Mouse (Mus musculus) liver, embryonic 11.5 days (tissue): Measurements from ENCODE around the gene Alg13. TPM values are rescaled to one million over a fixed set of nuclear protein-coding genes. Genes with fewer than 3 reads are reported as not detected.
A peak's percentile ranks its signal among the peaks of the same experiment; 100 is the strongest.

ENCODE experiments used
- ATAC-seq: fragments of 200-750 bp; cut with Nextera tagmentation; replicated peaks from 2 replicates; pipeline ENCODE4 v1.8.0; 2017; ENCODE audit warnings: moderate number of reproducible peaks, mild to moderate bottlenecking, moderate TSS enrichment, moderate library complexity; ENCODE audit not compliant: low FRiP score
- DNase-seq: peaks from one replicate; pipeline ENCODE4 v3.0.0-alpha.2; 2017; ENCODE audit warnings: low spot score
- H3K27ac ChIP-seq: fragments of 300-500 bp; sonication (generic); 2 replicates; pipeline ENCODE4 v1.5.1; 2014; ENCODE audit warnings: mild to moderate bottlenecking, low read depth, low read length, control low read depth
- H3K27me3 ChIP-seq: fragments of 300-500 bp; sonication (generic); replicated peaks from 2 replicates; pipeline ENCODE4 v1.6.1; 2014; ENCODE audit warnings: low read length, mixed read lengths; ENCODE audit not compliant: control insufficient read depth, insufficient read depth
- H3K36me3 ChIP-seq: fragments of 300-500 bp; sonication (generic); 2 replicates; pipeline ENCODE4 v1.6.1; 2014; ENCODE audit warnings: mild to moderate bottlenecking, low read length, moderate library complexity, mixed read lengths; ENCODE audit not compliant: control insufficient read depth, insufficient read depth
- H3K4me1 ChIP-seq: fragments of 300-500 bp; sonication (generic); replicated peaks from 2 replicates; pipeline ENCODE4 v1.6.1; 2014; ENCODE audit warnings: low read length, mixed read lengths; ENCODE audit not compliant: control insufficient read depth, insufficient read depth
- H3K4me2 ChIP-seq: fragments of 300-500 bp; sonication (generic); 2 replicates; pipeline ENCODE4 v1.6.1; 2014; ENCODE audit warnings: mild to moderate bottlenecking, control low read depth, moderate library complexity
- H3K4me3 ChIP-seq: fragments of 300-500 bp; sonication (generic); 2 replicates; pipeline ENCODE4 v1.5.1; 2014; ENCODE audit warnings: low read depth, low read length, control low read depth
- H3K9ac ChIP-seq: fragments of 300-500 bp; sonication (generic); 2 replicates; pipeline ENCODE4 v1.6.1; 2014; ENCODE audit warnings: low read depth, low read length, control low read depth
- H3K9me3 ChIP-seq: fragments of 300-500 bp; sonication (generic); 2 replicates; pipeline ENCODE4 v1.6.1; 2016; ENCODE audit warnings: low read length, inconsistent platforms, mixed read lengths; ENCODE audit not compliant: control insufficient read depth
- WGBS: fragments of 180-500 bp; shearing (Covaris S2); extraction: QIAGEN DNeasy Blood & Tissue Kit; methylation state at CpG from one replicate; pipeline ENCODE4 v1.1.7; 2014; 5-methylcytosine and 5-hydroxymethylcytosine counted together
- polyA plus RNA-seq: library from polyadenylated mRNA; unstranded; fragments of >200 nt; fragmentation: Nextera tagmentation; extraction: Ambion mirVana; gene quantifications from 2 replicates; pipeline ENCODE4 v1.2.1, GENCODE M21; 2014

The Alg13 gene
- polyA plus RNA-seq, result 21.8 and 24.0 TPM in 2 replicates

- Histone ChIP-seq H3K36me3 (no peaks in the 10 kb centered on the region), H3K4me2 (peak within 1 kb of the TSS; percentile 64), H3K4me1 (no peaks in the 10 kb centered on the region; the same call in none of the 2 replicates), H3K9ac (peak within 1 kb of the TSS; percentile 79), H3K9me3 (no peaks in the 10 kb centered on the region), H3K27ac (peak within 1 kb of the TSS; percentile 52), H3K4me3 (peak within 1 kb of the TSS; percentile 69), H3K27me3 (no peaks in the 10 kb centered on the region; the same call in 1 of the 2 replicates)
- 11% methylated on average over 45 of the region's 47 CpGs for WGBS
- ATAC-seq (peak; percentile 84), DNase-seq (peak; percentile 69)
Observed at GRCm38 (mm10) chrX:144317548-144318163, at the start of gene Alg13. Gene Alg13 (plus strand): TSS chrX:144317804.

DNA sequence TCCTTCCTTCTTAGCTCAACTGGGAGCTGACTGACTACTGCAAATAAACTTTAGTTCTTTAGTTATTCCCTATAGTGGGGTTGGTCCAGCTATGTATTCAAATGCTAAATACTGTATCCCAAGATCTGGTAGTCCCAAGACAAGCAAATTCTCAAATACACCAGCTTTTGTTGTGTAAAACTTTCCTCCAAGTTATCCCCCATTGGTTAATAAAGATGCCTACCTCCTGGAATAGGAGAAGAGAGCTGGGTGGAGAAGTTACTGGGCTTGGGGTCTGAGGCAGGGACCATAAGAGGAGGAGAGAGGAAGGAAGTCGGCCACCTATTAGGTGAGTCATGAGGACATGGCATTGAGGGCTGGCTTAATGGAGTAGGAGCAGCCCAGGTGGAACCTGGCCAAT, 49.0 kb upstream of the Alg13 start:
- Histone ChIP-seq H3K9ac (no peak overlapping the region), H3K4me1 (no peaks in the 10 kb centered on the region), H3K36me3 (no peaks in the 10 kb centered on the region), H3K4me3 (no peak overlapping the region), H3K27ac (no peak overlapping the region), H3K27me3 (no peaks in the 10 kb centered on the region), H3K9me3 (no peaks in the 10 kb centered on the region), H3K4me2 (no peak overlapping the region)
- ATAC-seq (no peak), DNase-seq (no peak)
- WGBS, result 76% methylated on average over 1 of the region's 1 CpGs

GRCm38 (mm10) chrX:144301476-144301875, 16.1 kb upstream of the Alg13 start:
- H3K9me3 ChIP-seq, result no peaks in the 10 kb centered on the region
- H3K9ac ChIP-seq, result no peak overlapping the region
- no peak for ATAC-seq
- H3K27me3 ChIP-seq, result no peaks in the 10 kb centered on the region
- no peak for DNase-seq
- no peak overlapping the region for H3K27ac ChIP-seq
- H3K36me3 ChIP-seq, result no peaks in the 10 kb centered on the region
- no peak overlapping the region for H3K4me2 ChIP-seq
- H3K4me3 ChIP-seq, result no peak overlapping the region
- 73% methylated on average over 2 of the region's 2 CpGs for WGBS
- H3K4me1 ChIP-seq, result no peaks in the 10 kb centered on the region

- Histone ChIP-seq H3K4me3 (no peak overlapping the region), H3K4me2 (no peak overlapping the region), H3K36me3 (no peaks in the 10 kb centered on the region), H3K27me3 (no peaks in the 10 kb centered on the region), H3K4me1 (no peaks in the 10 kb centered on the region), H3K9me3 (no peaks in the 10 kb centered on the region), H3K9ac (no peak overlapping the region), H3K27ac (no peak overlapping the region)
- WGBS, result 86% methylated on average over 2 of the region's 2 CpGs
- DNase-seq (no peak), ATAC-seq (no peak)
Observed at GRCm38 (mm10) chrX:144305659-144306058, 11.9 kb upstream of the Alg13 start.

DNA sequence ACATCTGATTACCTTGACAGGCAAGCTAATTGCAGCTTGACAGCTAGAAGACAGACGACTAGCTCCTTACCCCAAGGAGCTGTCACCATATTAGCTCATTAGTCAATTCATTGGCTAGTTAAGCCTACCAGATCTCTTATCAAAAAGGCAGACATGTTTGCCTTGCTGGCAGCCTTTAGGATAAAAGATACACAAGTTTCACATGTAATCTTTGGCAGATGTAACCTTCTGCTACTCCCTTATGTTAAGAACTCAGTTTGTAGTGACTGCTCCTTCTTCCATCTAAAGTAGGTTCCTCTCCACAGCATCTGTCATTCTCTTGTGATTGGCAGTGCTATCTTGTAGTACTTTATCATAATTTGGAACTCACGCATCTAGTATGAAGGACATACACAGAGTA, 3.6 kb upstream of the Alg13 start:
- Histone ChIP-seq H3K27ac (no peak overlapping the region), H3K9me3 (no peaks in the 10 kb centered on the region), H3K9ac (no peak overlapping the region), H3K36me3 (no peaks in the 10 kb centered on the region), H3K27me3 (no peaks in the 10 kb centered on the region; the same call in 1 of the 2 replicates), H3K4me2 (no peak overlapping the region), H3K4me1 (no peaks in the 10 kb centered on the region; the same call in none of the 2 replicates), H3K4me3 (no peak overlapping the region)
- ATAC-seq (no peak), DNase-seq (no peak)
- WGBS, result 49% methylated on average over 2 of the region's 2 CpGs

DNA sequence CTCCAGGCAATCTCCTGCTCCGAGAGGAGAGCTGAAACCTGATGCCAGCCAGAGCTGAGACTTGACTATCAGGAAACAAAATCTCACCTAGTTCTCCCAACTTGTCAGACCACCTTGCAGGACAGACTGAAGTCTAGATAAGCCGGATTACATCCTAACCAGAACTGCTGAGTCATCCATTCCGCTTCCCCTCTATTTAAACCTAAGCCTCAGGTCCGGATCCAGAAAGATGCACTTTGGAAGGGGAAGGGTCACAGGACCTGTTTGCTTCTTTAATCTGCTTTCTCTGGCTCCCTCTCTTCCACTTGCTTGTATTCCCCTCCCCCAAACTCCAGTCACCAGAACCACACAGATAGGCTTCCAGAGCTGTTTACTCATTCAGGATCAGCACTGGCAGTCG, 2.6 kb upstream of the Alg13 start:
- ATAC-seq (no peak), DNase-seq (no peak)
- H3K4me1 ChIP-seq, result no peaks in the 10 kb centered on the region; the same call in none of the 2 replicates
- WGBS, result 16% methylated on average over 5 of the region's 5 CpGs
- no peak overlapping the region for H3K9ac ChIP-seq
- H3K27ac ChIP-seq, result no peak overlapping the region
- no peaks in the 10 kb centered on the region for H3K36me3 ChIP-seq
- no peaks in the 10 kb centered on the region; the same call in 1 of the 2 replicates for H3K27me3 ChIP-seq
- no peak overlapping the region for H3K4me2 ChIP-seq
- no peaks in the 10 kb centered on the region for H3K9me3 ChIP-seq
- H3K4me3 ChIP-seq, result no peak overlapping the region

- no peak overlapping the region for H3K9ac ChIP-seq
- WGBS, result 54% methylated on average over 5 of the region's 5 CpGs
- H3K4me1 ChIP-seq, result no peaks in the 10 kb centered on the region; the same call in none of the 2 replicates
- no peaks in the 10 kb centered on the region for H3K9me3 ChIP-seq
- no peak overlapping the region for H3K27ac ChIP-seq
- no peak overlapping the region for H3K4me3 ChIP-seq
- no peaks in the 10 kb centered on the region for H3K36me3 ChIP-seq
- ATAC-seq (no peak), DNase-seq (no peak)
- H3K27me3 ChIP-seq, result no peaks in the 10 kb centered on the region; the same call in 1 of the 2 replicates
- no peak overlapping the region for H3K4me2 ChIP-seq
Observed at GRCm38 (mm10) chrX:144316004-144316403, 1.6 kb upstream of the Alg13 start.

- no peaks in the 10 kb centered on the region; the same call in none of the 2 replicates for H3K4me1 ChIP-seq
- 11% methylated on average over 40 of the region's 53 CpGs for WGBS
Observed at GRCm38 (mm10) chrX:144318164-144318979, 768 bp downstream of the Alg13 start.

More at GRCm38 (mm10) chrX:144318164-144318979, 768 bp downstream of the Alg13 start:
- peak overlapping the region; percentile 52 for H3K27ac ChIP-seq
- peak overlapping the region; percentile 79 for H3K9ac ChIP-seq
- H3K4me3 ChIP-seq, result peak overlapping the region; percentile 69
- H3K36me3 ChIP-seq, result no peaks in the 10 kb centered on the region
- H3K27me3 ChIP-seq, result no peaks in the 10 kb centered on the region; the same call in 1 of the 2 replicates
- H3K9me3 ChIP-seq, result no peaks in the 10 kb centered on the region
- ATAC-seq, result peak; percentile 75
- DNase-seq, result peak; percentile 57
- H3K4me2 ChIP-seq, result peak overlapping the region; percentile 64
